8 mouse cellular contexts compared by ENCODE assay signal in the genomic region with DNA sequence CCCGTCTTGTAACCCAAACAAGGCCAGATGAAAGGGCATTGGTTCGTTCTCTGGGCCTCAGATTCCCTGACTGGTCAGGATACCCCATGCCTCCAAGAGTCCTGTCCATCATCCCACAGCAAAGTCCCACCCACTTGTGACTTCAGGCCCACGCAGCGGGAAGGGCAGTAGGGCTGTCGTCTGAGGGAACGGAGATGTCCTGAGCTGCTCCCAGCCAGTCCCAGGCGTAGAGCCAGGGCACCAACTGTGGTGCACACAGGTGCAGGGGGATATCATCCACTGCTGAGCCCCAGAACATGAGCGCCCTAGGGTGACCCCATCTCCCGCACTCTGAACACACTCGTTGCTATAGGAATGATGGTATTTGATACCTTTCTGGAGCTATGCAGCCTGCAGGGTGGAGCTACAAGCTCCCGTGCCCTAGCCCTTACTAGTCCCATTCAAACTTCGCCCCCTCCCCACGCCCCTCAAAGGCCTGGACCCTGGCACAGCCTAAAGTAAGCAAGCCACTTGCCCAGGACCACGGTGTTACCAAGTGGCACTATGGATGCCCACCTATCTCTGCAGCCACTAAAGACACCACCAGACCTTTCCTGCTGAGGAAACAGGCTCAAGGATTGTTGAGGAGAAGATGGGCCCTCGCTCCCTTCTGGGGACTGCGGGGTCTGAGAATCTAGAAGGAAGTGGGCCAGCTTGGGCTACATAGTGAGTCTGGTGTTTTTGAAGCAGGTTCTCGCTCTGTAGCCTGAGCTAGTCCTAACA. TPM values are rescaled to one million over a fixed set of nuclear protein-coding genes. Genes with fewer than 3 reads are reported as not detected.
A peak's percentile ranks its signal among the peaks of the same experiment; 100 is the strongest.
DNase-seq lines count a peak whose midpoint lies in the region; ATAC-seq and TF ChIP-seq lines count a peak whose summit lies in the region.

No protein-coding gene starts in this region.

- H3K36me3 ChIP-seq in embryonic facial prominence, embryonic 11.5 days (replicated peaks; ENCODE audit: control insufficient read depth, insufficient read depth, low read depth, low read length): no peaks in the 10 kb centered on the region; the same call in 1 of the 2 replicates
- peaks cover 43% of the 10 kb centered on the region for H3K36me3 ChIP-seq in limb, embryonic 15.5 days

- no peak overlapping the region for H3K4me2 ChIP-seq in embryonic facial prominence, embryonic 11.5 days (ENCODE audit: low read depth, low read length)
- no peak overlapping the region for H3K4me2 ChIP-seq in limb, embryonic 15.5 days

- H3K4me1 ChIP-seq in embryonic facial prominence, embryonic 11.5 days (ENCODE audit: control insufficient read depth, insufficient read depth, low read length): peaks cover 7% of the 10 kb centered on the region
- H3K4me1 ChIP-seq in limb, embryonic 15.5 days: peaks cover 100% of the 10 kb centered on the region

- TF ChIP-seq CTCF in left cerebral cortex, adult 2 months (IDR thresholded peaks at IDR 0.05): no peak

- peak overlapping the region; percentile 97 for H3K27ac ChIP-seq in left cerebral cortex, adult 2 months
- peak overlapping the region; percentile 41 for H3K27ac ChIP-seq in embryonic facial prominence, embryonic 11.5 days (replicated peaks; ENCODE audit: low read depth, low read length)
- peak overlapping the region; percentile 93 for H3K27ac ChIP-seq in limb, embryonic 15.5 days

- H3K27me3 ChIP-seq in embryonic facial prominence, embryonic 11.5 days (ENCODE audit: control insufficient read depth, insufficient read depth, low read length): no peaks in the 10 kb centered on the region
- no peaks in the 10 kb centered on the region for H3K27me3 ChIP-seq in limb, embryonic 15.5 days

- WGBS in embryonic facial prominence, embryonic 11.5 days: 60% methylated on average over 17 of the region's 17 CpGs
- 62% methylated on average over 17 of the region's 17 CpGs for WGBS in limb, embryonic 15.5 days

- H3K9me3 ChIP-seq in embryonic facial prominence, embryonic 11.5 days (replicated peaks; ENCODE audit: control insufficient read depth, low read length): no peaks in the 10 kb centered on the region
- no peaks in the 10 kb centered on the region for H3K9me3 ChIP-seq in limb, embryonic 15.5 days

- DNase-seq in left cerebral cortex, adult 2 months (ENCODE audit: extremely low spot score in 1 of 2, low spot score in 2 of 2): no peak
- no peak for DNase-seq in left cerebral cortex, postnatal 36 days (ENCODE audit: low spot score in 2 of 2)
- no peak for DNase-seq in embryonic facial prominence, embryonic 11.5 days (ENCODE audit: low spot score)
- peak; percentile 78 for DNase-seq in gastrocnemius, postnatal 10 days
- no peak for DNase-seq in urinary bladder, adult 2 months (ENCODE audit: low spot score)
- no peak for DNase-seq in left cerebral cortex, adult 11 months (ENCODE audit: low spot score)

- intact Hi-C loops in left cerebral cortex, adult 2 months (cut with DNase I): no loop called here
- intact Hi-C loops in left cerebral cortex, postnatal 36 days (cut with DNase I): loop anchor here (2.0 kb wide), 1 partner anchor 15 kb away; no protein-coding TSS in a partner anchor

- H3K4me3 ChIP-seq in left cerebral cortex, adult 2 months: no peak overlapping the region
- no peak overlapping the region; the same call in 1 of the 2 replicates for H3K4me3 ChIP-seq in embryonic facial prominence, embryonic 11.5 days (ENCODE audit: low read depth, low read length)
- no peak overlapping the region for H3K4me3 ChIP-seq in limb, embryonic 15.5 days

- no peak for ATAC-seq in embryonic facial prominence, embryonic 11.5 days (replicated peaks; ENCODE audit: insufficient number of reproducible peaks, low FRiP score, low TSS enrichment, low read depth)
- ATAC-seq in limb, embryonic 15.5 days (ENCODE audit: insufficient number of reproducible peaks, low FRiP score, low TSS enrichment, low read depth): no peak
- no peak for ATAC-seq in megakaryocyte-erythroid progenitor cell, adult 5-6 weeks (replicated peaks; ENCODE audit: low FRiP score, low TSS enrichment, poor library complexity, severe bottlenecking)

- H3K9ac ChIP-seq in embryonic facial prominence, embryonic 11.5 days (replicated peaks; ENCODE audit: low read length): no peak overlapping the region
- no peak overlapping the region for H3K9ac ChIP-seq in limb, embryonic 15.5 days

RNA-seq across cellular contexts. Expression of a gene that starts 22.9 kb away (rescaled TPM):
- 1 to 10 TPM; 1.3 to 1.4 TPM for total RNA-seq in left cerebral cortex, adult 2 months (2021)
- under 1 TPM; 0.77 to 0.94 TPM for total RNA-seq in left cerebral cortex, postnatal 36 days (2021)
- 3.4 and 4.1 TPM in 2 replicates for polyA plus RNA-seq in embryonic facial prominence, embryonic 11.5 days (2014; fragmentation: Nextera tagmentation; extraction: Ambion mirVana)
- total RNA-seq in gastrocnemius, postnatal 10 days (2021): under 1 TPM in 1 of 2 experiments, not detected in 1; 0.65 TPM
- 2.9 and 3.6 TPM in 2 replicates for polyA plus RNA-seq in limb, embryonic 15.5 days (2015; fragmentation: Nextera tagmentation; extraction: Ambion mirVana)
- 5.0 and 6.9 TPM in 2 replicates for polyA plus RNA-seq in urinary bladder, adult 2 months (2012; rRNA removed)
- 7.7 and 12.8 TPM in 2 replicates for total RNA-seq in megakaryocyte-erythroid progenitor cell, adult 5-6 weeks (2014; fragmentation: Nextera tagmentation)
- 7.4 and 7.5 TPM in 2 replicates for total RNA-seq in megakaryocyte-erythroid progenitor cell, adult 5-6 weeks (2017)

RNA-seq across cellular contexts. Expression of a gene that starts 26.9 kb away (rescaled TPM):
- total RNA-seq in left cerebral cortex, adult 2 months (2021): 1 to 10 TPM; 5.1 to 7.1 TPM
- 1 to 10 TPM; 1.9 to 4.9 TPM for total RNA-seq in left cerebral cortex, postnatal 36 days (2021)
- polyA plus RNA-seq in embryonic facial prominence, embryonic 11.5 days (2014; fragmentation: Nextera tagmentation; extraction: Ambion mirVana): 0.63 TPM in 1 of 2 replicates, not detected in the other
- total RNA-seq in gastrocnemius, postnatal 10 days (2021): 1 to 10 TPM in 1 of 2 experiments, under 1 TPM in 1; 0.33 to 2.0 TPM
- 0.51 and 1.7 TPM in 2 replicates for polyA plus RNA-seq in limb, embryonic 15.5 days (2015; fragmentation: Nextera tagmentation; extraction: Ambion mirVana)
- polyA plus RNA-seq in urinary bladder, adult 2 months (2012; rRNA removed): 2.7 and 3.6 TPM in 2 replicates
- 4.0 TPM in 1 of 2 replicates, not detected in the other for total RNA-seq in megakaryocyte-erythroid progenitor cell, adult 5-6 weeks (2014; fragmentation: Nextera tagmentation)
- not detected in 2 replicates for total RNA-seq in megakaryocyte-erythroid progenitor cell, adult 5-6 weeks (2017)

RNA-seq across cellular contexts. Expression of a gene that starts 31.5 kb away (rescaled TPM):
- total RNA-seq in left cerebral cortex, adult 2 months (2021): 1 to 10 TPM; 2.0 to 3.4 TPM
- total RNA-seq in left cerebral cortex, postnatal 36 days (2021): 1 to 10 TPM; 2.5 to 4.3 TPM
- 2.5 and 4.1 TPM in 2 replicates for polyA plus RNA-seq in embryonic facial prominence, embryonic 11.5 days (2014; fragmentation: Nextera tagmentation; extraction: Ambion mirVana)
- under 1 TPM; 0.40 to 0.45 TPM for total RNA-seq in gastrocnemius, postnatal 10 days (2021)
- polyA plus RNA-seq in limb, embryonic 15.5 days (2015; fragmentation: Nextera tagmentation; extraction: Ambion mirVana): 2.1 and 3.1 TPM in 2 replicates
- polyA plus RNA-seq in urinary bladder, adult 2 months (2012; rRNA removed): 3.6 and 3.8 TPM in 2 replicates
- total RNA-seq in megakaryocyte-erythroid progenitor cell, adult 5-6 weeks (2014; fragmentation: Nextera tagmentation): 1.2 and 6.3 TPM in 2 replicates
- 0.11 and 2.6 TPM in 2 replicates for total RNA-seq in megakaryocyte-erythroid progenitor cell, adult 5-6 weeks (2017)

RNA-seq across cellular contexts. Expression of a gene that starts 31.5 kb away (rescaled TPM):
- total RNA-seq in left cerebral cortex, adult 2 months (2021): 10 to 100 TPM; 87.1 to 95.1 TPM
- total RNA-seq in left cerebral cortex, postnatal 36 days (2021): 100 to 1,000 TPM in 1 of 2 experiments, 10 to 100 TPM in 1; 80.0 to 103 TPM
- polyA plus RNA-seq in embryonic facial prominence, embryonic 11.5 days (2014; fragmentation: Nextera tagmentation; extraction: Ambion mirVana): 45.0 and 52.5 TPM in 2 replicates
- total RNA-seq in gastrocnemius, postnatal 10 days (2021): 10 to 100 TPM; 40.3 to 46.7 TPM
- polyA plus RNA-seq in limb, embryonic 15.5 days (2015; fragmentation: Nextera tagmentation; extraction: Ambion mirVana): 79.8 and 88.7 TPM in 2 replicates
- polyA plus RNA-seq in urinary bladder, adult 2 months (2012; rRNA removed): 42.9 and 47.4 TPM in 2 replicates
- 12.3 and 31.4 TPM in 2 replicates for total RNA-seq in megakaryocyte-erythroid progenitor cell, adult 5-6 weeks (2014; fragmentation: Nextera tagmentation)
- total RNA-seq in megakaryocyte-erythroid progenitor cell, adult 5-6 weeks (2017): 31.2 and 37.8 TPM in 2 replicates

RNA-seq across cellular contexts. Expression of a gene that starts 37.4 kb away (rescaled TPM):
- total RNA-seq in left cerebral cortex, adult 2 months (2021): 10 to 100 TPM; 69.1 to 70.6 TPM
- 10 to 100 TPM; 67.8 to 72.2 TPM for total RNA-seq in left cerebral cortex, postnatal 36 days (2021)
- 92.1 and 95.0 TPM in 2 replicates for polyA plus RNA-seq in embryonic facial prominence, embryonic 11.5 days (2014; fragmentation: Nextera tagmentation; extraction: Ambion mirVana)
- total RNA-seq in gastrocnemius, postnatal 10 days (2021): 10 to 100 TPM; 17.6 to 24.1 TPM
- polyA plus RNA-seq in limb, embryonic 15.5 days (2015; fragmentation: Nextera tagmentation; extraction: Ambion mirVana): 82.2 and 90.9 TPM in 2 replicates
- 34.1 and 34.4 TPM in 2 replicates for polyA plus RNA-seq in urinary bladder, adult 2 months (2012; rRNA removed)
- 28.5 and 50.0 TPM in 2 replicates for total RNA-seq in megakaryocyte-erythroid progenitor cell, adult 5-6 weeks (2014; fragmentation: Nextera tagmentation)
- 12.2 and 14.9 TPM in 2 replicates for total RNA-seq in megakaryocyte-erythroid progenitor cell, adult 5-6 weeks (2017)

Comparison
In these comparisons a context has a peak if more than half of its experiments do, and no peak if none do; other contexts are left out.
1. H3K27ac ChIP-seq: peak in every context shown above with its lines; median percentile 97 in left cerebral cortex, adult 2 months; 93 in limb, embryonic 15.5 days; 41 in embryonic facial prominence, embryonic 11.5 days.